Mouse (Mus musculus) heart, embryonic 14.5 days (tissue): ENCODE measurements at regions not wholly inside any gene's neighbourhood (a gene's known extent, or its start where the extent isn't known, plus 50 kb on each side); places are given as distances from the start of the nearest gene placed in this dataset.

Source experiments
- ATAC-seq: fragments of 200-750 bp; cut with Nextera tagmentation; 2 replicates; pipeline ENCODE4 v1.8.0; 2017; ENCODE audit warnings: low read depth, moderate TSS enrichment; ENCODE audit not compliant: insufficient number of reproducible peaks, insufficient read depth, low FRiP score
- H3K27ac ChIP-seq, 2 experiments: fragments of 200-500 bp in 1 of 2; fragments of 300-500 bp in 1 of 2; sonication (generic) in 1 of 2; replicated peaks in 1 of 2; 2 replicates each; pipeline ENCODE4 v1.5.1; 2012 to 2014; ENCODE audit warnings: low read depth in 2 of 2, low read length in 2 of 2, control low read depth in 1 of 2, mild to moderate bottlenecking in 1 of 2, mixed read lengths in 1 of 2; ENCODE audit not compliant: control insufficient read depth in 1 of 2, insufficient read depth in 1 of 2
- H3K27me3 ChIP-seq: fragments of 300-500 bp; sonication (generic); 2 replicates; pipeline ENCODE4 v1.6.1; 2014; ENCODE audit warnings: mild to moderate bottlenecking, low read length, control low read depth; ENCODE audit not compliant: control insufficient read depth, insufficient read depth
- H3K36me3 ChIP-seq: fragments of 300-500 bp; sonication (generic); 2 replicates; pipeline ENCODE4 v1.6.1; 2014; ENCODE audit warnings: mild to moderate bottlenecking, control low read depth, low read length, mixed read lengths; ENCODE audit not compliant: control insufficient read depth, insufficient read depth
- H3K4me1 ChIP-seq, 2 experiments: fragments of 200-500 bp in 1 of 2; fragments of 300-500 bp in 1 of 2; sonication (generic) in 1 of 2; 2 replicates each; pipeline ENCODE4 v1.6.1; 2012 to 2014; ENCODE audit warnings: low read length in 2 of 2, control low read depth in 1 of 2, mixed read lengths in 1 of 2; ENCODE audit not compliant: control insufficient read depth in 2 of 2, insufficient read depth in 2 of 2
- H3K4me2 ChIP-seq: fragments of 300-500 bp; sonication (generic); 2 replicates; pipeline ENCODE4 v1.6.1; 2014; ENCODE audit warnings: mild to moderate bottlenecking, low read length
- H3K4me3 ChIP-seq, 2 experiments: fragments of 200-500 bp in 1 of 2; fragments of 300-500 bp in 1 of 2; sonication (generic) in 1 of 2; 2 replicates each; pipeline ENCODE4 v1.5.1; 2012 to 2014; ENCODE audit warnings: low read length in 2 of 2, mild to moderate bottlenecking in 2 of 2, control low read depth in 1 of 2, low read depth in 1 of 2, moderate library complexity in 1 of 2; ENCODE audit not compliant: control insufficient read depth in 1 of 2, insufficient read depth in 1 of 2
- H3K9ac ChIP-seq: fragments of 300-500 bp; sonication (generic); 2 replicates; pipeline ENCODE4 v1.6.1; 2014; ENCODE audit warnings: mild to moderate bottlenecking, low read length
- H3K9me3 ChIP-seq: fragments of 300-500 bp; sonication (generic); 2 replicates; pipeline ENCODE4 v1.6.1; 2016; ENCODE audit warnings: low read length, control low read depth; ENCODE audit not compliant: control insufficient read depth
- WGBS: fragments of 180-500 bp; shearing (Covaris S2); extraction: QIAGEN DNeasy Blood & Tissue Kit; methylation state at CpG from one replicate; pipeline ENCODE4 v1.1.7; 2014; 5-methylcytosine and 5-hydroxymethylcytosine counted together

DNA sequence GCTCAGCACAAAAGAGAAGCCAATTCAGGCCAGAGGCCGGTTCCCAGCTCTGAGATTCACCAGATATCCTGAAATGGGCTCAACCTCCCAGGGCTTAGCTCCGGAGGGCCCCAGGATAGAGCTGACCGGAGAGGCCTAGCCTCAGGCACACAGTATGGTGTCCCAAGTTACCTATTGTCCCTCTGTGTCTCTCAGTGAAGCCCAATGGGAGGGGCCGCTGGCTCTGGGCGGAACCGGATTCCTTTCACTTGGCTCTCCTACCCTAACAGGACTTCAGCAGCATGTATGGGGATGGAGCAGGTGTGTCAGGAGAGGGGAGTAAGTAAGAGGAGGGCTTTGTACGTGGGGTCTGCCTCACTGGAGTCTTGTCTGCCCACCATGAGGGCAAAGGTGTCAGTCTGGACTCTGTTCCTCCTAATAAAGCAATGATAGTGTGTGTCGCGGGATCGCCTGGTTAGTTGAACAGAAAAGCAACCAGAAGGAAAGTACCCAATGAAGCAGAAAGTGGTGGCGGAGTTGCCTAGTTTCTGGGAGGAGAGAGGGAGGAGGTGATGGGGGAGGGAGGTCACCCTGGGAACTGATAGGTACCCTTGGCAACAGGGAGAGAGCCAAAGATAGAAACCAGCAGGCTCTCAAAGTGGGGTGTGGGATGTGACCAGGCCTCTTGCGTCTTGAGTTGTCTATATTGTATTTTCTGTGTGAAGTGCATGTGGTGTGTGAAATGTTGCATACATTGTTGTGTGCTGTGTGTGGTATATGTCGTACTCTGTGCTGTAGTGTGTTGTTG, 74.8 kb upstream of the Podxl start:
- Histone ChIP-seq H3K36me3 (no peaks in the 10 kb centered on the region), H3K4me2 (0 out of 2 replicates have a peak overlapping the region, but pooled peaks have one; percentile 13), H3K4me3 (no peak overlapping the region), H3K9me3 (no peaks in the 10 kb centered on the region; the same call in 1 of the 2 replicates), H3K9ac (no peak overlapping the region; the same call in 1 of the 2 replicates), H3K27ac (no peak overlapping the region), H3K4me1 (peaks cover 32 to 34% of the 10 kb centered on the region in 2 experiments), H3K27me3 (no peaks in the 10 kb centered on the region)
- WGBS = 41% methylated on average over 13 of the region's 13 CpGs
- no peak for ATAC-seq

DNA sequence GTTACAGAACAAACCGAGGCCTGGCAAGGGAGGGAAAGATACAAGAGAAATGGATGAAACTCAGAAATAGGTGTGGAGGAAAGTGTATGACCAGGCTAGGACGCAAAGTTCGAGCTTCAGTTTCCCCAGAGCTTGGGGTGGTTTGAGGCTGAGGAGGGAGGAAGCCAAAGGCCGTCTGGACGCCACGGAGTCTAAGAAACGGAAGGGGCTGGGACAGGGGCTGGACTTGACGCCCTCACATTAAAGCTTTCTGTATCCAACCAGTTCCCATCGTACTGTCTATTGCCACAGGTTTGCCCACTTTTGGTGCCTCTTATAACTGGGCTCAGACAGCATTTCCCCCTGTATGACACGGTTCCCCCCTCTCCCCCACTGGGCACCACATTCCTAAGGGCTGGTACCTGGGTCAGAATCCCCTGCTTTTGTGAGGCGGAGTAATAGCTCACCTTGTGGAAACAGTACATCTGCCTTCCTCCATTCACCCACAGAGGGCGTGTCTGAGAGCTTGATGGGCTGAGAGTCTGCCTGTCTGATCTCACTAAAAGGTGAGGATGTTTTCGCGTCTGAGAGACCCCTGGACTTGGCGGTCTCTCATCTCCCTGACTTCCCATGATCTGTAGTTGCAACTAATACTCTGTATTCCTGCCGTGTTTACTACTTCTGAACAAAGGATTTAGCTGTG, 73.7 kb upstream of the Podxl start:
- 16% methylated on average over 16 of the region's 16 CpGs for WGBS
- ATAC-seq = no peak
- no peak overlapping the region for H3K27ac ChIP-seq
- no peak overlapping the region for H3K4me3 ChIP-seq
- H3K9me3 ChIP-seq = no peaks in the 10 kb centered on the region
- no peaks in the 10 kb centered on the region for H3K27me3 ChIP-seq
- H3K9ac ChIP-seq = no peak overlapping the region
- peaks cover 25 to 28% of the 10 kb centered on the region in 2 experiments for H3K4me1 ChIP-seq
- H3K36me3 ChIP-seq = no peaks in the 10 kb centered on the region
- peak overlapping the region; percentile 5; the same call in 1 of the 2 replicates for H3K4me2 ChIP-seq

DNA sequence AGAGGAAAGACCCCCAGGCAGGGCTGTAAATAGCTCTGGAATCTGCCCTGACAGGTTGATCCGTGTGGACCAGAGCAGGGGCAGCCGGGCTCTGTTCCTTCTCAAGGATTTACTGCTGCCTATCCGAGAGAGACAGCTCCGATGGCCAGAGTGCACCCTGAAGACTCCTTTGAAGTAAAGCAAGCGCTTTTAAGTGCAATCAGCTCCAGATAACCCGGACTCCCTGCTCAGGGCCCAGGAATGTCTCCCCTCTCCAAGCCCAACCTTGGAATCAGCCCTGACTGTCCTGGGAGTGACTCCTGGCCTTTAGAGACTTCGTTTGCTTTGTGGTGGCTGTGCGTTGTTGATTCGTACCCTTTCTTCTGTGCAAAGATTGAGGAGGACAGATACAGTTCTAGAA, 73.2 kb upstream of the Podxl start:
- WGBS = 16% methylated on average over 9 of the region's 9 CpGs
- no peak overlapping the region for H3K4me2 ChIP-seq
- peaks cover 20 to 23% of the 10 kb centered on the region in 2 experiments for H3K4me1 ChIP-seq
- ATAC-seq = no peak
- no peak overlapping the region for H3K4me3 ChIP-seq
- no peaks in the 10 kb centered on the region for H3K36me3 ChIP-seq
- H3K27ac ChIP-seq = no peak overlapping the region
- H3K9me3 ChIP-seq = no peaks in the 10 kb centered on the region
- no peaks in the 10 kb centered on the region for H3K27me3 ChIP-seq
- 0 out of 2 replicates have a peak overlapping the region, but pooled peaks have one; percentile 11 for H3K9ac ChIP-seq

DNA sequence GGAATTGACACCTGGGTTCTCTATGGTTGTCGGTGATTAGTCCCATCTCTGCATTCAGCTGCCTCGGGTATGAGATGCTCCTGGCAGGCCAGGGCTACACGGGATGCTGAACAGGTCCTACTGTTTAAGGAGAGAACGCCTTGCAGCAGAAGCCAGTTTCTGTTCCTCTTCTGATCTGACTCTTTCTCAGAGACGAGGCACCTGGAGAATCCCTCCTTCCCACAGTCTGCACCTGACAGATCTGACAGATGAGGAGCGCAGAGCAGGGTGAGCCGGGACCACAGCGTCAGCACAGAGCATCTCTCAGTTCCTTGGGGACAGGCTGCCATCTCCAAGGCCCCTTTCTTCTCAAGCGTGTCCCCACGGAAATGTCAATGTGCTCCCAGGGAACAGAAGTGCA, 68.7 kb upstream of the Podxl start:
- Histone ChIP-seq H3K4me2 (no peak overlapping the region), H3K9ac (no peak overlapping the region), H3K36me3 (no peaks in the 10 kb centered on the region), H3K4me3 (no peak overlapping the region), H3K9me3 (no peaks in the 10 kb centered on the region), H3K27ac (no peak overlapping the region), H3K4me1 (peaks cover 14 to 15% of the 10 kb centered on the region in 2 experiments), H3K27me3 (no peaks in the 10 kb centered on the region)
- 71% methylated on average over 10 of the region's 10 CpGs for WGBS
- no peak for ATAC-seq

DNA sequence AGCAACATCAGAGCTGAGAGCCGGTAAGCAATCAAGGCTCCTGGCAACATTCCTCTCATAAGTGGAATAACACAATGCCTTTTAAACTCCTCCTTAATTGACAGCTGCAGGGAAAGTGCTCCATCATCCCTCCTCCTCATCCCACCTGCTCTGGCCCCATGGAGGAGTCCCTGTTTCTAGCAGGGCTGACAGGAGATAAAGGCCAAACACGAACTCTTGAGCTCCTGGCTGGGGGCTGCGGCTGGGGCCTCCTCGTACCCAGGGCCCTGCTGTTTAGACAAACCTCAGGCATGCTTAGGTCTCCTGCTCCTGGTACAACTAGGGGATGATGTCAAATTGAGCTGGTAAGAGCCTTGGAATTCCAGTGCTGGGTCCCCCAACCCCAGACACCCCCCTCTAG, 66.2 kb upstream of the Podxl start:
- Histone ChIP-seq H3K36me3 (no peaks in the 10 kb centered on the region), H3K27me3 (no peaks in the 10 kb centered on the region), H3K4me2 (no peak overlapping the region), H3K9me3 (no peaks in the 10 kb centered on the region), H3K4me1 (peaks cover 5 to 8% of the 10 kb centered on the region in 2 experiments), H3K27ac (no peak overlapping the region), H3K9ac (no peak overlapping the region), H3K4me3 (no peak overlapping the region)
- no peak for ATAC-seq
- 17% methylated on average over 4 of the region's 4 CpGs for WGBS

DNA sequence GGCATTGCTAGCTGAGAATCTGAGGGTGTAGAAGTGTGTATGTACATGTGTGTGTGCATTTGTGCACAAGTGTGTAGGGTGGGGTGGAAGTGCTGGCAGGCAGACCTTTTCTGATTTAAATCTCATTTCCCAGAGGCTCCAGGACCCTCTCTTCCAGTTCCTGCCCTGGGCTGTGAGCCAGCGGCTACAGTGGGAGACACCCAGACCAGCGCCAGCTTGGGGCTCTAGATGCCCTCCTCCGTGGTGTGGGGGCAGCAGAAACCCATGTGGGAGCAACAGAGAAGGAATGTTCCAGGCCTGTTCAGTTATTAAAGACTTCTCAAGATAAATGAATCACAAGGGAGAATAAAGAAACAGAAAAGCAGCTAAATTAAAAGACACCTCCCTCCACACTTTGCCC, 64.1 kb upstream of the Podxl start:
- Histone ChIP-seq H3K36me3 (no peaks in the 10 kb centered on the region), H3K9me3 (peaks cover under 1% of the 10 kb centered on the region; the same call in 1 of the 2 replicates), H3K4me2 (no peak overlapping the region), H3K4me1 (peaks cover 7 to 8% of the 10 kb centered on the region in 2 experiments), H3K27ac (no peak overlapping the region), H3K27me3 (no peaks in the 10 kb centered on the region), H3K9ac (no peak overlapping the region), H3K4me3 (no peak overlapping the region)
- no peak for ATAC-seq
- WGBS = 51% methylated on average over 3 of the region's 3 CpGs

DNA sequence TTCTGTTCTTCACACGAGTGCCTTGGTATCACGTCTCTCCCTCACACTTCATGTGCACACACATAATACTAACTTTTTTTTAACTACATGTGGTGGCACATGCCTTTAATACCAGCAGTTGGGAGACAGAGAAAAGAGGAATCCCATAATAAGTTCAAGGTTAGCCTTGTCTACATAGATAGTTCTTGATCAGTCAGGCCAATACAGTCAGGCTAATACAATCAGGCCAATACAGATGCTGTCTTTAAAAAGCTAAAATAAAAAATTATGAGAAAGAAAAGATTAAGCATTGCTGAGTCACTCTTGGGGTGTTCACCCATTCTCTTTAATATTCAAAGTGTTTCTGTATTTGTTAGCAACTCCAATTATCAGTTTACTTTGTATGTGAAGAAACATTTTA, 61.3 kb upstream of the Podxl start:
- peaks cover 6% of the 10 kb centered on the region for H3K9me3 ChIP-seq
- H3K4me2 ChIP-seq = no peak overlapping the region
- ATAC-seq = no peak
- H3K4me3 ChIP-seq = no peak overlapping the region
- H3K36me3 ChIP-seq = no peaks in the 10 kb centered on the region
- WGBS = 69% methylated on average over 2 of the region's 2 CpGs
- no peak overlapping the region for H3K9ac ChIP-seq
- peaks cover 5% of the 10 kb centered on the region in 2 experiments for H3K4me1 ChIP-seq
- H3K27me3 ChIP-seq = no peaks in the 10 kb centered on the region
- H3K27ac ChIP-seq = no peak overlapping the region
